Mouse (Mus musculus) T-helper 17 cell (primary cell): ENCODE measurements at regions not wholly inside any gene's neighbourhood (a gene's known extent, or its start where the extent isn't known, plus 50 kb on each side); places are given as distances from the start of the nearest gene placed in this dataset.
"Not testable (repeated sequence)": the region's sequence is repeated elsewhere in the genome, so short reads cannot be mapped to it uniquely, and the experiment has no call there.

Source experiments
- in situ Hi-C, 2 experiments: fragments of 300-600 bp; cut with MboI, MseI; formaldehyde crosslinking; loops; 1 replicate in 1 of 2; 2 replicates in 1 of 2; pipeline ENCODE4 v1.15.1; 2025; ENCODE audit warnings: high pct_unique_total_duplicates in 2 of 2

- in situ Hi-C loops = no loop called here
Measured at GRCm38 (mm10) chr16:49409235-49409634, 289.8 kb upstream of the Ift57 start.

GRCm38 (mm10) chr16:49430296-49430695, 268.7 kb upstream of the Ift57 start:
- in situ Hi-C loops = no loop called here

GRCm38 (mm10) chr16:49431902-49432301, 267.1 kb upstream of the Ift57 start:
- in situ Hi-C loops = no loop called here

GRCm38 (mm10) chr16:49441225-49441624, 257.8 kb upstream of the Ift57 start:
- in situ Hi-C loops = no loop called here

DNA sequence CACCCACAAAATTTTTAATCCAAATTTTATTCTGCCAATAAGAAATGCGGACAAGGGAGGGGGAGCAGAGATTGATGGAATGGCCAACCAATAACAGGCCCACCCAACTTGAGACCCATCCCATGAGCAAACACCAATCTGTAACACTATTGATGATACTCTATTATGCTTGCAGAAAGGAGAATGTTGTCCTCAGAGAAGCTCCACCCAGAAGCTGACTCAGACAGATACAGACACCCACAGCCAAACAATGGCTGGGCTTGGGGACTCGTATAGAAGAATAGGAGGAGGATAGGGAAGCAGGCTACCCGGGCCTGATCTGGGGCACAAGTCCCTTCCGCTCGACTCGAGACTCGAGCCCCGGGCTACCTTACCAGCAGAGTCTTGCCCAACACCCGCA, 251.7 kb upstream of the Ift57 start:
- in situ Hi-C loops = not testable (repeated sequence)

- in situ Hi-C loops = loop anchor here in 1 of 2 experiments (10.0 kb wide), 2 partner anchors 351 to 881 kb away; no protein-coding TSS in a partner anchor
Measured at GRCm38 (mm10) chr16:49493881-49494280, 205.2 kb upstream of the Ift57 start.

- in situ Hi-C loops = loop anchor here in 1 of 2 experiments (10.0 kb wide), 2 partner anchors 347 to 877 kb away; no protein-coding TSS in a partner anchor
Measured at GRCm38 (mm10) chr16:49497521-49498010, 201.5 kb upstream of the Ift57 start.

DNA sequence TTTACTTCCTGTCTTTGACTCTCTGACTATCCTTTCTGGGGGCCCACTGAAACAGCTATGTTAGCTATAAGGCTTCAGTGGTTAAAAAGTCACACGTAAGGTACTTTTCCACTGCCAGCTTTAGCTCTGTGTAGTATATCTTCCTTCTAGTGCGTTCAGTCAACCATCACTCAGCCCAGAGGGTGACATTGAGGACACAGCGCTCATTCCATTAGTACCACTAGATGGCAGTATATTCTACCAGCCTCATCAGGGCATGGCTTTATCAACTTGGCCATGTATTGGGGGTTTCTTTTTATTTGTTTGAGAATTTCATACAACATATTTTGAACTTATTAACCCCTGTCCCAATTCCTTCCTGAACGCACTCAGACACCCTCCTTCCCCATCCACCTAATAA, 198.2 kb upstream of the Ift57 start:
- in situ Hi-C loops = loop anchor here in 1 of 2 experiments (10.0 kb wide), 1 partner anchor 384 kb away; no protein-coding TSS in a partner anchor

DNA sequence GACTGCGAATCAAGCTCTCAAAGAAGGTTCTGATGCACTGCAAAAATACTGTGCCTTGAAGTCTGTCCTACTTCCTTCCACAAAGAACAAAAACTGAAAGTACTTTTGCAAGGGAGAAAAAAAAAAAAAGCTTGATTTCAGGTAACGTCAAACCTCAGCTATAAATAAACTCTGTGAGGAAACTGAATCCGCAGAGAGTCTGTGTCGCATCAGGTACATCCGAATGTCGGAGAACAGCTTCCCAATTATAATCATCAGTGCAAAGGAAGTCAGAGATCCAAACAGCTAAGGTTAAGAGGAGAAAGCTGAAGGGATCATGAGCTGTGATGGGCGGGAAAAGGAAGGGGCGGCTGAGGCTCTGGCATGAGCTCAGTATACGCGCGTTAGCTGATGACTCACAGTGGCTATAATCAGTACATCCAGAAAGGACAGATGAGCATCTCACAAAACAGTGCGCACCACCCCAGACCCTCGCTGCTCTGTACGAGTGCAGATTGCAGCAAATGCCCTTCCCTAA, 195.1 kb upstream of the Ift57 start:
- in situ Hi-C loops = loop anchor here in 1 of 2 experiments (10.0 kb wide), 1 partner anchor 381 kb away; no protein-coding TSS in a partner anchor

- in situ Hi-C loops = loop anchor here in 1 of 2 experiments (10.0 kb wide), 1 partner anchor 380 kb away; no protein-coding TSS in a partner anchor
Measured at GRCm38 (mm10) chr16:49504669-49505068, 194.4 kb upstream of the Ift57 start.

DNA sequence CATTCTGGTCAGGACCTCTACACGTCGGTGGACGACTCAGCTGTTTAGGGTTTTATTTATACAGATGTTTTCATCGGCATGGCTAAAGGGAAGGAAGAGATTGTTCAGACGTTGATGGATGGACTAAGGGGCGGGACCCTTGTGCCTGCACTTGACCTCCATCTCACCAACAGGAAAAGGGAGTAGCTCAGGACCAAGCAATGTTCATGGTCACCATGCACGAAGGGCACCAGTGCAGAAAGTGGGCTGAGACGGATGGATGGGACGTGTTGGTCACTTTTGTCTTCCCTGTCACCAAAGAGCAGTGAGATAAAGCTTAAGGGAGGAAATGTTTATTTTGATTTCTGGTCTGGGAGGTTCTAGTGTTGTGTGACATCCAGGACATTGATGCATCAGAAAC, 193.8 kb upstream of the Ift57 start:
- in situ Hi-C loops = loop anchor here in 1 of 2 experiments (10.0 kb wide), 1 partner anchor 380 kb away; no protein-coding TSS in a partner anchor

DNA sequence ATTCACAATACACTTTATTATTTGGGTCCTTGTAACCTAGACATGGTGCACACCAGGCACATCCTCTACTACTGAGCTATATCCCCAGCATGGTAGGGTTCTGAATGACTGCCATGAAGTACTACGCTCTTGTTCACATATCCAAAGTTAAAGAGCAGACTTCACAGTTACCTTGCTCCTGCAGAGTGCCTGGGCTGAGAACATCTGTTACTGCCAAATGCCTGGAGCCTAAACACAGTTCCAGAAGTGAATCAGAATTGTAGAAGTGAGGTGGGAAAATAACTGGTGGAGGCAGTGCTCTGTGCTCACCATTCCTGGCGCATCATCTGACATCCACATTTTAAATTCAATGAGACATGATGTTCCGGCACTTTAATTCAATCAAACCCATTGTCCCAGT, 180.2 kb upstream of the Ift57 start:
- in situ Hi-C loops = loop anchor here in 1 of 2 experiments (10.0 kb wide), 1 partner anchor 734 kb away; no protein-coding TSS in a partner anchor

GRCm38 (mm10) chr16:49520411-49520810, 178.6 kb upstream of the Ift57 start:
- in situ Hi-C loops = no loop called here

DNA sequence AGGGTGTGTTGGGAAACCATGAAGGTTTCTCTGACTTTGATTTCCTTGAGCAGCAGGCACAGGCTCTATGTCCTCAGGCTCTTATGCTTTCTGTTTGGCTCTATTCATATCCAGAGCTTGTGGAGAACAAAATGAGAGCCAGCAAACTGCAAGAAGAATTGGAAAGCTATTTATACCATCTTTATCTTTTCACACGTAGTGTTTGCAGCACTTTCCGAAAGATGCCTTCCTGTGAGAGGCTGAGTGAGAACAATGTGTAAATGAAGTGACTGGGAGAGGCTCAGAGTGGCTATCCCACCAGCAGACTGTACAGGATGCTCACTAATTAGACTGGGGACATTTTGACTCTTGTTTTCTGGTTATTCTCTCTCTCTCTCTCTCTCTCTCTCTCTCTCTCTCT, 177.3 kb upstream of the Ift57 start:
- in situ Hi-C loops = no loop called here

- in situ Hi-C loops = no loop called here
Measured at GRCm38 (mm10) chr16:49522576-49522975, 176.5 kb upstream of the Ift57 start.

DNA sequence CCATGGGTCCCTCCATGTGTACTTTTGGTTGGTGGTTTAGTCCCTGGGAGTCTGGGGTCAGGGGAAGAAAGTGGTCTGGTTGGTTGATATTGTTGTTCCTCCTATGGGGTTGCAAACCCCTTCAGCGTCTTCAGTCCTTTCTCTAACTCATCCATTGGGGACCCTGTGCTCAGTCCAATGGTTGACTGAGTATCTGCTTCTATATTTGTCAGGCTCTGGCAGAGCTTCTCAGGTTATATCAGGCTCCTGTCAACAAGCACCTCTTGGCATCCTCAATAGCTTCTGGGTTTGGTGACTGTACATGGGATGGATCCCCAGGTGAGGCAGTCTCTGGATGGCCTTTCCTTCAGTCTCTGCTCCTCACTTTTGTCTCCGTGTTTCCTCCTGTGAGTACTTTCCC, 170.4 kb upstream of the Ift57 start:
- in situ Hi-C loops = not testable (repeated sequence)

DNA sequence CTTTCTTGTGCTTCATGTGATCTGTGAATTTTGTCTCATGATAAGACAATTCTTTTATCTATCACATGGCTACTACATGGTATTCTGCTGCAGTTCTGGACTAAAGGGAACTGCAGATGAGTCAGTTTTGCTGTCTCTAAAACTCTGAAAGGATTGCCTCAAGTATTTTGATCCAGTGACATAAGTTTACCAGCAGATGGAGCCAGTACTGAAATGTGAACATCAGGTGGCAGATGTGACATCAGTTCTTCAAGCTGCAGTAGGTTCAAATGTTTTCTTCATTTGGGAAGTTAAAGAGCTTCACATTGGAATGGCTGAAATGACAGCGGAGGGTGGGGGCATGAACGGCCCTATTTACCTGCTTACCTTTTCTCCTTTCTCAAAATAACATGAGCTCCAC, 170.0 kb upstream of the Ift57 start:
- in situ Hi-C loops = no loop called here

DNA sequence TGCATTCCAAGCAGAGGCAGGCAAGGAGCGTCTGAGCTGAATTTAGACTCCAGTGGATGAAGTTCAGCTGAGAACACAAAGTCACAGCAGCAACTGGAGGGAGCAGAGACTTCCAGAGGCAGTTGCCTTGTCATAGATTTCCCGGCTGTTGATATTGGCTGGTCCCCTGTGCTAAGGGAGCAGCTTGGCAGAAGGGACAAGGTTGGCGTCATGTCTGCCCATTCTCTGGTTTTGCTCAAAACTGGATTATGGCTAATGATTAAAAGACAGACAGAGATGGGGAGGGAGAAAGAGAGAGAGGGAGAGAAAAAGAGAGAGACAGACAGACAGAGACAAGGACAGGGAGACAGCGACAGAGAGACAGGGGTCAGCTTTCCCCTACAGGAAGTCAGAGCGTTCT, 169.0 kb upstream of the Ift57 start:
- in situ Hi-C loops = loop anchor here in 1 of 2 experiments (10.0 kb wide), 1 partner anchor 235 kb away; no protein-coding TSS in a partner anchor

- in situ Hi-C loops = loop anchor here in 1 of 2 experiments (10.0 kb wide), 1 partner anchor 233 kb away; no protein-coding TSS in a partner anchor
Measured at GRCm38 (mm10) chr16:49532071-49532686, 166.9 kb upstream of the Ift57 start.

DNA sequence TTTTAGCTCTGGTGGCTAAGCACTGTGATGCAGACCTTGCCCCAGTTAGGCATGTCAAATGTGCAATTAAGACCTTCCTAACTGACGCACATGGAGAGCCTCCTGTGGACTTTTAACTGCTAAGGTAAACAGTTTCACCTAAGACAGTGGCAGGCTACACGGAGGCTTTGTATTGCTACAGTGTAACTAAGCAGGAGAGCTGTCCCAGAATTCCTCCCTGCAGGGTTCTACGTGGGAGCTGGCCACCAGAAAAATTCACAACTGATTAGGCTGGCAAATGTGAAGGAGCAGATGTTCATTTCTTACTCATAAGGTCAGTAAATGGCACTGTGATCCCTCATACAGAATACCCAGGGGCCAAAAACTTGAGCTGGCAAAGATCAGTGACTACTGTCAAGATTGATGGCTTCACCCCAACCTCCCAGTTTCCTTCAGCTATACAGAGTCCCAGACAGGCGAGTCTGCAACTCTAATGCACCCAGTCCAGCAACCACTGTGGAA, 165.5 kb upstream of the Ift57 start:
- in situ Hi-C loops = loop anchor here in 1 of 2 experiments (10.0 kb wide), 1 partner anchor 231 kb away; no protein-coding TSS in a partner anchor

DNA sequence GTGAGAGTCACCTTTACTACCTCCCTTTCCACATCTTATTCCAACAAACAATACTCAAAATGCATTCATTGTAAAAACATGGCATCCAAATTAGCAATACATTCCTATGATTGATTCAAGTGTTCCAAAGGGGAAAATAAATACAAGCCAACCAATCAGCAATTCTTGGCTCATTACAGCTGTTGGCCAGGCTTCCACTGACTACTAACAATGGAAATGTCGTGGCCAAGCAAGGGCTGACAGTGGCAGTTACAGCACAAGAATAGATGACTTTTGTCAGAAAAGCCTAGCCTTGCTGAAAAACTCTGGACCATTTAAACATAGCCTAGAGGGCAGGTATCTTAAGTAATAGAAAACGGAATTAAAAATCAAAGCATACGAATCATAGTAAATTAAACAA, 148.8 kb upstream of the Ift57 start:
- in situ Hi-C loops = loop anchor here in 1 of 2 experiments (10.0 kb wide), 1 partner anchor 665 kb away; no protein-coding TSS in a partner anchor

DNA sequence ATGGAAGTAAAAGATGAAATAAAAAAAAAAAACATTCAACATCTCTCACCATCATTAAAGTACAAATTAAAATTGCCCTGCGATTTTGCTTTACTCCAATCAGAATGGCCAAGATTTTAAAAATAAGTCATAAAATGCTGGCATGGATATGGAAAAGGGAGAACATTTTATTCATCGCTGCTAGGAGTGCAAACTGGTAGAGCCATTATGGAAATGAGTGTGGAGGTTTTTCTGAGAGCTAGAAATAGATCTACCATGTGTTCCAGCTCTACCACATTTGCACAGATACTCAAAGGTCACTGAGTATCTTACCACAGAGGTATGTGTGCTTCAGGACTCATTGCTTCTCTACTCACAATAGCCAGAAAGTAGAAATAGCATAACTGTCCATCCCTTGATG, 129.0 kb upstream of the Ift57 start:
- in situ Hi-C loops = no loop called here
